Mouse (Mus musculus) bone marrow macrophage, adult 2 months (primary cell): ENCODE measurements around the gene Htr1f. TPM values are rescaled to one million over a fixed set of nuclear protein-coding genes. Genes with fewer than 3 reads are reported as not detected.

Experiments
- H3K27ac ChIP-seq: 2 replicates; pipeline ENCODE4 v1.5.1; 2012; ENCODE audit warnings: low read depth, low read length; ENCODE audit not compliant: insufficient read depth
- H3K4me1 ChIP-seq: 2 replicates; pipeline ENCODE4 v1.6.1; 2012; ENCODE audit warnings: low read length; ENCODE audit not compliant: control insufficient read depth, insufficient read depth
- H3K4me3 ChIP-seq: 2 replicates; pipeline ENCODE4 v1.5.1; 2012; ENCODE audit warnings: mild to moderate bottlenecking, low read length, moderate library complexity; ENCODE audit not compliant: insufficient read depth
- CTCF ChIP-seq: IDR thresholded peaks from 2 replicates; pipeline ENCODE4 v1.5.1; 2012; ENCODE audit warnings: low read depth, mild to moderate bottlenecking, low read length, moderate library complexity
- POLR2A ChIP-seq: IDR thresholded peaks from 2 replicates; pipeline ENCODE4 v1.6.1; 2012; ENCODE audit warnings: mild to moderate bottlenecking, low read depth, low read length, borderline replicate concordance
- polyA plus RNA-seq: library from polyadenylated mRNA; stranded (reverse); fragments of >200 nt; gene quantifications from 2 replicates; pipeline ENCODE4 v1.2.4, GENCODE M21; 2012; ENCODE audit not compliant: missing spikeins, insufficient read depth, insufficient read length

Gene Htr1f
- polyA plus RNA-seq, 1 experiment: not detected

- TF ChIP-seq POLR2A (no peak), CTCF (no peak)
- no peak overlapping the region for H3K27ac ChIP-seq
- H3K4me1 ChIP-seq: no peaks in the 10 kb centered on the region
- H3K4me3 ChIP-seq: no peak overlapping the region
Measured at GRCm38 (mm10) chr16:64889496-64889895, 216.2 kb downstream of the Htr1f start.

DNA sequence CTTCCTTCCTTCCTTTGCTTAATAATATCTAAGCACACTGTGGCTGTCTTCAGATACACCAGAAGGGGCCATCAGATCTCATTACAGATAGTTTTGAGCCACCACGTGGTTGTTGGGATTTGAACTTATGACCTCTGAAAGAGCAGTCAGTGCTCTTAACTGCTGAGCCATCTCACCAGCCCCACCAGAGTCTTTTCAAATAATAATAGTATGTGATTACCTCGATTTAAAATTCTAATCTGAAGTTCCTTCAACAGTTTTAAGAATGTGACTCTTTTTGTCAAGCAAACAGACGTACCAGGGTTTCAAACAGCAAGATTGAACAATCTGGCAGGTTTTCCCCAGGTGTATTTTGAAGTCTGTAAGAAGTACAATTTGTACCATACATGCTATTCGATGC is 220.1 kb downstream of the Htr1f start:
- Histone ChIP-seq H3K27ac (no peak overlapping the region), H3K4me3 (no peak overlapping the region), H3K4me1 (peaks cover 7% of the 10 kb centered on the region)
- TF ChIP-seq POLR2A (no peak), CTCF (no peak)

DNA sequence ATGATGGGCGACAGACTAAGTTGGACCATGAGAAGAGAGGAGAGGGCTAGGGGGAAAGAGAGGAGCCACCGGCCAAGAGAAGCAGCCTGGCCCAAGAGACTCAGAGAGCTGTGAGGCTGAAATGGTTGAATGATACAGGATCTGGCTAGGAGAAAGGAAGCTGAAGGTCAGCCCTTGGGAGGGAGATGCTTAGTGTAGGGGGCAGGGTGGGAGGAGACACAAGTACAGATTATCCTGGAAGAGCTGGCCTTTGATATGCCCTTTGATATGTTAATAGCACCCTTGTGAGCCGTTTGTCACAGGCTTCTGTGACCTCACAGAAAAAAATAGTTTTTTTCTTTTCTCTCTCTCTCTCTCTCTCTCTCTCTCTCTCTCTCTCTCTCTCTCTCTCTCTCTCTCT is 220.5 kb downstream of the Htr1f start:
- Histone ChIP-seq H3K4me1 (peaks cover 7% of the 10 kb centered on the region), H3K4me3 (no peak overlapping the region), H3K27ac (no peak overlapping the region)
- no peak for TF ChIP-seq POLR2A
- TF ChIP-seq CTCF: no peak

DNA sequence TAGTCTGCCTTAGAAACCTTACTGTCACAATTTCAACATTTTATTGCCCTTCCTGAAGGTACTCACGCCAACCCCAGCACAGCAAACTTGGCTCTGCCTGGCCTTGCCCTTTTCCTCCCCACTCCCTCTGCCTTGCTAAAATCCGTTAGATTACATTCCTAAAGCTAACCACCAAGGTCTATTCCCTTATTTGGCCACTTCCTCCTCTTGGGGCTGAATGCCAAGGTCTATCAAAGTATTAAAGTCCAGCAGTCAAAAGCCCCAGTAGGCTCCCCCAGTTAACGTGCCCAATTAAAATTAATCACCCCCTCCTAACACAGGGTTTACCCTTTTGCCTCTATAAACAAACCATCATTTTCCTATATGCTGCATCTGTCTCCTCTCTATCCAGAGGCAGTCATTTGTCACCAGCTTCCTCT is 221.2 kb downstream of the Htr1f start:
- TF ChIP-seq POLR2A (no peak), CTCF (no peak)
- H3K27ac ChIP-seq: peak overlapping the region; percentile 44
- peaks cover 7% of the 10 kb centered on the region for H3K4me1 ChIP-seq
- no peak overlapping the region for H3K4me3 ChIP-seq

DNA sequence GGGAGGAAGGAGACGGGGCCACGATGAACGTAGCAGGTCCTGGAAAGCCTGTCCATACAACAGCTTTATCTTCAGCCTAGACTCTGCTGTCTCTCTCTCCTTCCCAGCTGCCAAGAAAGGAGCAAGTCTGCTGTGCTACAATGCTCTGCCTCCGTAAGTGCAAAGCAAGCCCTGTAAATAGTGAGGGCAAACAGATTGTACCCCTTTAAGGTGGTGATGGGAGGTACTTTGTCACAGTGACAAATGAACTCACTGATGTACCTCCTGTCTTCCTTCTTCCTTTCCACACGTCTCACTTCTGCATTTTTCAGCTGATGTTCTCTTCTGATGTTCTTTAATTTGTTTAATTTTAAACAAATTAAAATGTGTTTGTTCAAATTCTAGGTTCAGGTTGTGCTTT is 221.8 kb downstream of the Htr1f start:
- H3K4me1 ChIP-seq: peaks cover 7% of the 10 kb centered on the region
- H3K4me3 ChIP-seq: no peak overlapping the region
- H3K27ac ChIP-seq: peak overlapping the region; percentile 44
- TF ChIP-seq CTCF: no peak
- no peak for TF ChIP-seq POLR2A

DNA sequence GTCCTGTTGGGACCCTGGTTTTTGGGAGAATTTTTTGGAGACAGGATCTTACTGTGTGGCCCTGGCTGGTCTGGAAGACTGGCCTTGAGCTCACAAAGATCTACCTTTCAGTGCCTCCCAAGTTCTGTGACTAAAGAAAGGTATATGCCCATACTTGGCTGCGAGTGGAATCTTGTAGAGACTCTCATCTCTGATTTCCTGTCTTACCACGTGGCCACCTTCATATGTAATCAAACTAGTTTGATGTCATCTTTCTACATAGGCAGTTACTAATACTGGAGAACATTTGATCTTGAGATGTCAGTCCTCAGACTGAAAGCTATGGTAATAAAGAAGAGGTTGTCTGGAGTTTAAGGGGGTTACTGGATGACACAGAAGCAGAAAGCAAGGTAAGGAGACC is 224.2 kb downstream of the Htr1f start:
- Histone ChIP-seq H3K4me1 (peaks cover 7% of the 10 kb centered on the region), H3K4me3 (no peak overlapping the region), H3K27ac (no peak overlapping the region)
- TF ChIP-seq CTCF (no peak), POLR2A (no peak)

GRCm38 (mm10) chr16:64880986-64881385 is 224.7 kb downstream of the Htr1f start:
- TF ChIP-seq POLR2A (no peak), CTCF (no peak)
- Histone ChIP-seq H3K4me1 (peaks cover 7% of the 10 kb centered on the region), H3K4me3 (no peak overlapping the region), H3K27ac (no peak overlapping the region)

GRCm38 (mm10) chr16:64879735-64880134 is 225.9 kb downstream of the Htr1f start:
- Histone ChIP-seq H3K27ac (no peak overlapping the region), H3K4me1 (peaks cover 7% of the 10 kb centered on the region), H3K4me3 (no peak overlapping the region)
- no peak for TF ChIP-seq CTCF
- TF ChIP-seq POLR2A: no peak

DNA sequence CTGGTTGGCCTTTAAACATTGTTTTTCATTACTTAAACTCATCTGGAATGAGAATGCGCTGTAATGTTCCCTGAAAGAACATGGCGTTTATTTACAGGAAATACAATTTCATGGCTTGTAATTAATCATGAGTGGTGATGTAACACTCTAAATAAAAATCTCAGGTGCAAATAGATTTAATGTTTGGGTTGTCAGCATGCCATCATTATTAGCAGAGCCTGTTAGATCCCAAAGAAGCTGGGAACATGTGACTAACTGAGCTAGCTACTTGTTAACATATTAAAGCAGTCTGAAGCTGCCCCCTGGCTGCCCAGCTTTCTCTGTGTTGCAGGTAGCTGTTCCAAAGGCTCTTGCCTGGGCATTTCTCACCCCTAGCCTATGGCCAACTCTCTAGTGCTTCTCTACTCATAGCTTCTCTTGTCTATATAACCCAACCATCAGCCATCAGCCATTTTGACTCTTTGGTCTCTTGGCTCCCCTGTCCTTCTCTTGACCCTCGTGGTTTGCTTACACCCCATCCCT is 227.0 kb downstream of the Htr1f start:
- Histone ChIP-seq H3K4me1 (peaks cover under 1% of the 10 kb centered on the region), H3K4me3 (no peak overlapping the region), H3K27ac (no peak overlapping the region)
- no peak for TF ChIP-seq CTCF
- TF ChIP-seq POLR2A: no peak

GRCm38 (mm10) chr16:64877314-64877713 is 228.3 kb downstream of the Htr1f start:
- Histone ChIP-seq H3K27ac (no peak overlapping the region), H3K4me3 (no peak overlapping the region), H3K4me1 (no peaks in the 10 kb centered on the region; the same call in 1 of the 2 replicates)
- TF ChIP-seq POLR2A (no peak), CTCF (no peak)
